In genomic region chr16:21825612-21826031, GRCm38 (mm10) we compare ENCODE assay signal across 13 mouse cellular contexts. TPM values are rescaled to one million over a fixed set of nuclear protein-coding genes. Genes with fewer than 3 reads are reported as not detected.
A peak's percentile ranks its signal among the peaks of the same experiment; 100 is the strongest.
DNase-seq lines count a peak whose midpoint lies in the region; ATAC-seq lines count a peak whose summit lies in the region.
"Had no signal": no experiment of that assay in that cellular context is flagged by ENCODE, and none has a peak within 500 bp of the region (broad histone marks: within the 10 kb centered on the region; RNA-seq: fewer than 3 reads in every experiment).

No protein-coding gene starts in this region.

- H3K4me1 ChIP-seq in intestine, embryonic 14.5 days (replicated peaks; ENCODE audit: control insufficient read depth, insufficient read depth, low read length) = peaks cover 10% of the 10 kb centered on the region
- H3K4me1 ChIP-seq in lung, embryonic 16.5 days (replicated peaks; ENCODE audit: control insufficient read depth, insufficient read depth, low read length) = peaks cover 6% of the 10 kb centered on the region
- H3K4me1 ChIP-seq in forebrain, embryonic 10.5 days = peaks cover 2% of the 10 kb centered on the region; the same call in 1 of the 2 replicates
- H3K4me1 ChIP-seq: midbrain, embryonic 12.5 days had no signal

- ATAC-seq in intestine, embryonic 14.5 days (replicated peaks; ENCODE audit: low FRiP score, low TSS enrichment, low read depth) = peak; percentile 75; the same call in 1 of the 2 replicates
- peak; percentile 62; the same call in 1 of the 2 replicates for ATAC-seq in lung, embryonic 16.5 days (ENCODE audit: low read depth)
- ATAC-seq: hindbrain, postnatal 0 days; Patski had no signal

- H3K9ac ChIP-seq in intestine, embryonic 14.5 days (ENCODE audit: low read length) = no peak overlapping the region
- H3K9ac ChIP-seq in lung, embryonic 16.5 days (ENCODE audit: low read length) = no peak overlapping the region
- H3K9ac ChIP-seq: limb, embryonic 15.5 days; midbrain, embryonic 12.5 days had no signal

- DNase-seq in R1 (ENCODE audit: low read depth, low spot score) = peak; percentile 51
- DNase-seq in intestine, embryonic 14.5 days (ENCODE audit: low spot score) = peak; percentile 64
- DNase-seq in kidney, postnatal 10 days = peak; percentile 57
- DNase-seq in embryo, embryonic 10 days (ENCODE audit: low spot score) = no peak
- DNase-seq in cerebellum, postnatal 14 days = no peak
- no peak for DNase-seq in forebrain, embryonic 10.5 days (ENCODE audit: extremely low spot score, low spot score)
- DNase-seq in ovary, postnatal 36 days (ENCODE audit: low spot score) = no peak

- H3K9me3 ChIP-seq in intestine, embryonic 14.5 days (ENCODE audit: control insufficient read depth, low read length) = no peaks in the 10 kb centered on the region
- no peaks in the 10 kb centered on the region for H3K9me3 ChIP-seq in lung, embryonic 16.5 days (ENCODE audit: control insufficient read depth, low read length)
- H3K9me3 ChIP-seq in forebrain, embryonic 10.5 days = no peaks in the 10 kb centered on the region
- H3K9me3 ChIP-seq: limb, embryonic 15.5 days; midbrain, embryonic 12.5 days had no signal

- no peaks in the 10 kb centered on the region for H3K27me3 ChIP-seq in intestine, embryonic 14.5 days (replicated peaks; ENCODE audit: control insufficient read depth, insufficient read depth, low read length)
- H3K27me3 ChIP-seq in lung, embryonic 16.5 days (ENCODE audit: control insufficient read depth, insufficient read depth, low read depth, low read length) = no peaks in the 10 kb centered on the region
- H3K27me3 ChIP-seq in forebrain, embryonic 10.5 days (ENCODE audit: poor library complexity, severe bottlenecking) = no peaks in the 10 kb centered on the region
- H3K27me3 ChIP-seq: CH12.LX; limb, embryonic 15.5 days; midbrain, embryonic 12.5 days; Patski had no signal

- WGBS in intestine, embryonic 14.5 days = 51% methylated on average over 9 of the region's 9 CpGs
- 43% methylated on average over 9 of the region's 9 CpGs for WGBS in lung, embryonic 16.5 days
- 79% methylated on average over 9 of the region's 9 CpGs for WGBS in forebrain, embryonic 10.5 days

- no peaks in the 10 kb centered on the region for H3K36me3 ChIP-seq in intestine, embryonic 14.5 days (ENCODE audit: control insufficient read depth, insufficient read depth, low read length)
- no peaks in the 10 kb centered on the region for H3K36me3 ChIP-seq in lung, embryonic 16.5 days (ENCODE audit: control insufficient read depth, insufficient read depth, low read length)
- no peaks in the 10 kb centered on the region for H3K36me3 ChIP-seq in forebrain, embryonic 10.5 days (replicated peaks)
- H3K36me3 ChIP-seq: limb, embryonic 15.5 days; midbrain, embryonic 12.5 days had no signal

- H3K4me2 ChIP-seq in intestine, embryonic 14.5 days (ENCODE audit: low read length) = peak overlapping the region; percentile 31
- H3K4me2 ChIP-seq in lung, embryonic 16.5 days (ENCODE audit: low read depth, low read length) = no peak overlapping the region
- H3K4me2 ChIP-seq: limb, embryonic 15.5 days; midbrain, embryonic 12.5 days had no signal

- no peak overlapping the region for H3K27ac ChIP-seq in intestine, embryonic 14.5 days (ENCODE audit: low read depth)
- H3K27ac ChIP-seq in lung, embryonic 16.5 days (ENCODE audit: low read length) = no peak overlapping the region; the same call in 1 of the 2 replicates
- no peak overlapping the region for H3K27ac ChIP-seq in forebrain, embryonic 10.5 days
- H3K27ac ChIP-seq: hindbrain, postnatal 0 days; limb, embryonic 15.5 days; midbrain, embryonic 12.5 days had no signal

- no peak overlapping the region for H3K4me3 ChIP-seq in intestine, embryonic 14.5 days (ENCODE audit: low read depth, low read length)
- no peak overlapping the region for H3K4me3 ChIP-seq in lung, embryonic 16.5 days (ENCODE audit: low read length)
- no peak overlapping the region for H3K4me3 ChIP-seq in forebrain, embryonic 10.5 days
- H3K4me3 ChIP-seq: limb, embryonic 15.5 days; midbrain, embryonic 12.5 days had no signal

RNA-seq across cellular contexts. Expression of gene Map3k13, which starts 31.5 kb away (rescaled TPM):
- 1.4 and 1.7 TPM in 2 replicates for polyA plus RNA-seq in intestine, embryonic 14.5 days (2014; fragmentation: Nextera tagmentation; extraction: Ambion mirVana)
- 0.44 and 0.47 TPM in 2 replicates for polyA plus RNA-seq in lung, embryonic 16.5 days (2015; fragmentation: Nextera tagmentation; extraction: Ambion mirVana)
- polyA plus RNA-seq in forebrain, embryonic 10.5 days (2016; fragmentation: Nextera tagmentation; extraction: Ambion mirVana) = 1.1 and 1.7 TPM in 2 replicates

RNA-seq across cellular contexts. Expression of gene Ehhadh, which starts 38.0 kb away (rescaled TPM):
- polyA plus RNA-seq in intestine, embryonic 14.5 days (2014; fragmentation: Nextera tagmentation; extraction: Ambion mirVana) = 4.2 and 4.8 TPM in 2 replicates
- polyA plus RNA-seq in lung, embryonic 16.5 days (2015; fragmentation: Nextera tagmentation; extraction: Ambion mirVana) = 2.4 and 2.6 TPM in 2 replicates
- 1.7 and 1.9 TPM in 2 replicates for polyA plus RNA-seq in forebrain, embryonic 10.5 days (2016; fragmentation: Nextera tagmentation; extraction: Ambion mirVana)

Comparison
In these comparisons a context has a peak if more than half of its experiments do, and no peak if none do; other contexts are left out.
1. DNase-seq: peak in R1 (single experiment), intestine, embryonic 14.5 days (single experiment) and kidney, postnatal 10 days (single experiment); none in embryo, embryonic 10 days (single experiment), cerebellum, postnatal 14 days (0 of 2), forebrain, embryonic 10.5 days (single experiment) and ovary, postnatal 36 days (single experiment).